8 mouse cellular contexts compared by ENCODE assay signal in the genomic region with DNA sequence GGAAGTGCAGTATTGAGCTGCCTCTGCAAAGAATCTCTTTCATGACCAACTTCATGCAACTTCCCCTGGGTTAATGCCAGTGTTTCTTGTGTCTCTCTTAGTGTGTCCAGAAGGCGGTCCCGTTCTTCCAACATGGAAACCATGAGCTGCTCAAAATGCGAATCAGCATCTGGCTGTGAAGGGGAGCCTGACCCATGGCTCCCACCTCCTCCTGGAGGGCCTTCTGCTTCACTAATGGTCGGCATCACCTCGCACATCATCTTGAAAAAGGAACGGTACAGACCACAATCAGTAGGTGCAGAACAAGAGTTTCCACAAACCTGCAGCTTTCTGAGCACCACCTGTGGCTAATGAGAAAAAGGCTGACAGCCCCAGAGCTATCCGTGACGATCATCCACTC. TPM values are rescaled to one million over a fixed set of nuclear protein-coding genes. Genes with fewer than 3 reads are reported as not detected.
A peak's percentile ranks its signal among the peaks of the same experiment; 100 is the strongest.
DNase-seq lines count a peak whose midpoint lies in the region; ATAC-seq and TF ChIP-seq lines count a peak whose summit lies in the region.

No protein-coding gene starts in this region.

- no peak for TF ChIP-seq POLR2A in cortical plate, adult 2 months (IDR thresholded peaks at IDR 0.05; ENCODE audit: extremely low read depth, insufficient read depth, low read length)

- peaks cover 28% of the 10 kb centered on the region for H3K36me3 ChIP-seq in heart, embryonic 15.5 days
- peaks cover 28% of the 10 kb centered on the region for H3K36me3 ChIP-seq in hindbrain, embryonic 13.5 days
- H3K36me3 ChIP-seq in midbrain, embryonic 13.5 days: peaks cover 35% of the 10 kb centered on the region

- peaks cover 23% of the 10 kb centered on the region for H3K4me1 ChIP-seq in heart, embryonic 15.5 days (replicated peaks)
- H3K4me1 ChIP-seq in cortical plate, adult 2 months (ENCODE audit: control insufficient read depth, insufficient read depth, low read length): peaks cover 11% of the 10 kb centered on the region
- H3K4me1 ChIP-seq in hindbrain, embryonic 13.5 days (replicated peaks): peaks cover 35% of the 10 kb centered on the region
- peaks cover 34% of the 10 kb centered on the region for H3K4me1 ChIP-seq in midbrain, embryonic 13.5 days (replicated peaks)

- no peaks in the 10 kb centered on the region for H3K27me3 ChIP-seq in heart, embryonic 15.5 days
- peaks cover 17% of the 10 kb centered on the region for H3K27me3 ChIP-seq in hindbrain, embryonic 13.5 days
- H3K27me3 ChIP-seq in midbrain, embryonic 13.5 days: peaks cover 9% of the 10 kb centered on the region

- H3K27ac ChIP-seq in heart, embryonic 15.5 days: no peak overlapping the region
- no peak overlapping the region for H3K27ac ChIP-seq in cortical plate, adult 2 months (ENCODE audit: insufficient read depth, low read length)
- no peak overlapping the region for H3K27ac ChIP-seq in hindbrain, embryonic 13.5 days
- H3K27ac ChIP-seq in midbrain, embryonic 13.5 days: no peak overlapping the region

- no peak for TF ChIP-seq CTCF in cortical plate, adult 2 months (IDR thresholded peaks at IDR 0.05; ENCODE audit: extremely low read depth, insufficient read depth, low read length)

- WGBS in heart, embryonic 15.5 days: 82% methylated on average over 8 of the region's 8 CpGs
- 87% methylated on average over 8 of the region's 8 CpGs for WGBS in hindbrain, embryonic 13.5 days
- 89% methylated on average over 8 of the region's 8 CpGs for WGBS in midbrain, embryonic 13.5 days

- H3K4me2 ChIP-seq in heart, embryonic 15.5 days: peak overlapping the region; percentile 70
- peak overlapping the region; percentile 85 for H3K4me2 ChIP-seq in hindbrain, embryonic 13.5 days
- peak overlapping the region; percentile 88 for H3K4me2 ChIP-seq in midbrain, embryonic 13.5 days (replicated peaks)

- peak overlapping the region; percentile 94 for H3K9ac ChIP-seq in heart, embryonic 15.5 days
- peak overlapping the region; percentile 97 for H3K9ac ChIP-seq in hindbrain, embryonic 13.5 days
- peak overlapping the region; percentile 98 for H3K9ac ChIP-seq in midbrain, embryonic 13.5 days (replicated peaks)

- no peak for ATAC-seq in heart, embryonic 15.5 days (replicated peaks; ENCODE audit: insufficient number of reproducible peaks, insufficient read depth, low FRiP score, low read depth)
- no peak for ATAC-seq in hindbrain, embryonic 13.5 days (ENCODE audit: low FRiP score)
- no peak for ATAC-seq in midbrain, embryonic 13.5 days

- H3K4me3 ChIP-seq in heart, embryonic 15.5 days: peak overlapping the region; percentile 91
- peak overlapping the region; percentile 54 for H3K4me3 ChIP-seq in cortical plate, adult 2 months (ENCODE audit: insufficient read depth, low read length)
- peak overlapping the region; percentile 94 for H3K4me3 ChIP-seq in hindbrain, embryonic 13.5 days
- H3K4me3 ChIP-seq in midbrain, embryonic 13.5 days (replicated peaks): peak overlapping the region; percentile 94

- no peak for DNase-seq in heart, adult 18-20 months
- no peak for DNase-seq in urinary bladder, postnatal 4 days (ENCODE audit: low spot score in 2 of 2)
- DNase-seq in right cerebral cortex, adult 2 months (ENCODE audit: low spot score in 2 of 2): no peak
- no peak for DNase-seq in right cerebral cortex, adult 18-20 months

- H3K9me3 ChIP-seq in heart, embryonic 15.5 days (replicated peaks): no peaks in the 10 kb centered on the region
- H3K9me3 ChIP-seq in hindbrain, embryonic 13.5 days: no peaks in the 10 kb centered on the region
- H3K9me3 ChIP-seq in midbrain, embryonic 13.5 days: no peaks in the 10 kb centered on the region

RNA-seq across cellular contexts. Expression of a gene that starts 1.3 kb away (rescaled TPM):
- polyA plus RNA-seq in heart, embryonic 15.5 days (2015; fragmentation: Nextera tagmentation; extraction: Ambion mirVana): 21.8 and 26.3 TPM in 2 replicates
- 10 to 100 TPM; 37.8 to 39.6 TPM for total RNA-seq in heart, adult 18-20 months (2021)
- 36.3 and 37.2 TPM in 2 replicates for polyA plus RNA-seq in cortical plate, adult 2 months (2012; rRNA removed)
- 26.8 and 27.6 TPM in 2 replicates for polyA plus RNA-seq in hindbrain, embryonic 13.5 days (2015; fragmentation: Nextera tagmentation; extraction: Ambion mirVana)
- polyA plus RNA-seq in midbrain, embryonic 13.5 days (2015; fragmentation: Nextera tagmentation; extraction: Ambion mirVana): 28.1 and 32.1 TPM in 2 replicates

RNA-seq across cellular contexts. Expression of a gene that starts 30.0 kb away (rescaled TPM):
- 11.0 and 13.4 TPM in 2 replicates for polyA plus RNA-seq in heart, embryonic 15.5 days (2015; fragmentation: Nextera tagmentation; extraction: Ambion mirVana)
- 1 to 10 TPM; 8.5 to 8.6 TPM for total RNA-seq in heart, adult 18-20 months (2021)
- 2.4 TPM in 2 replicates for polyA plus RNA-seq in cortical plate, adult 2 months (2012; rRNA removed)
- polyA plus RNA-seq in hindbrain, embryonic 13.5 days (2015; fragmentation: Nextera tagmentation; extraction: Ambion mirVana): 5.1 and 5.4 TPM in 2 replicates
- 5.3 and 6.0 TPM in 2 replicates for polyA plus RNA-seq in midbrain, embryonic 13.5 days (2015; fragmentation: Nextera tagmentation; extraction: Ambion mirVana)
